Mouse (Mus musculus) G1E (cell line): Measurements from ENCODE around the gene Snx21. TPM values are rescaled to one million over a fixed set of nuclear protein-coding genes. Genes with fewer than 3 reads are reported as not detected.

Source experiments
- ATAC-seq: 2 replicates; pipeline ENCODE4 v1.8.0; 2016; ENCODE audit warnings: mild to moderate bottlenecking; ENCODE audit not compliant: insufficient number of reproducible peaks, poor library complexity, low FRiP score, severe bottlenecking; ENCODE audit errors: extremely low read depth
- DNase-seq: peaks from one replicate; pipeline ENCODE4 v3.0.0; 2012; ENCODE audit warnings: low spot score
- H3K27me3 ChIP-seq: 2 replicates; pipeline ENCODE4 v1.6.1; 2012; ENCODE audit warnings: mild to moderate bottlenecking, low read length, inconsistent platforms; ENCODE audit not compliant: insufficient read depth
- H3K36me3 ChIP-seq: replicated peaks from 2 replicates; pipeline ENCODE3; 2012; ENCODE audit warnings: mild to moderate bottlenecking, inconsistent platforms
- H3K4me1 ChIP-seq: 2 replicates; pipeline ENCODE4 v1.6.1; 2012; ENCODE audit warnings: low read depth, low read length, inconsistent platforms, mixed read lengths; ENCODE audit not compliant: insufficient read depth
- H3K4me3 ChIP-seq: 2 replicates; pipeline ENCODE4 v1.5.1; 2012; ENCODE audit warnings: low read depth, mild to moderate bottlenecking, inconsistent platforms, low read length, moderate library complexity, mixed read lengths
- H3K9me3 ChIP-seq: replicated peaks from 2 replicates; pipeline ENCODE4 v1.6.1; 2012; ENCODE audit warnings: inconsistent platforms
- CTCF ChIP-seq: IDR thresholded peaks from 2 replicates; pipeline ENCODE4 v1.5.1; 2012; ENCODE audit warnings: low read depth, low read length, inconsistent platforms, mixed read lengths
- GATA1 ChIP-seq: IDR thresholded peaks from 2 replicates; pipeline ENCODE4 v1.6.1; 2012; ENCODE audit warnings: borderline replicate concordance, low read length, inconsistent platforms, mixed read lengths
- GATA2 ChIP-seq: IDR thresholded peaks from 2 replicates; pipeline ENCODE4 v1.6.1; 2012; ENCODE audit warnings: low read depth, low read length, inconsistent platforms, borderline replicate concordance
- POLR2AphosphoS5 ChIP-seq: IDR thresholded peaks from 2 replicates; pipeline ENCODE4 v1.6.1; 2012; ENCODE audit warnings: low read depth, low read length, inconsistent platforms; ENCODE audit not compliant: insufficient replicate concordance
- TAL1 ChIP-seq: conservative IDR thresholded peaks from 2 replicates; pipeline ENCODE4 v1.6.1; 2012; ENCODE audit warnings: low read depth, low read length, inconsistent platforms, mixed read lengths
- polyA plus RNA-seq: library from polyadenylated mRNA; stranded (reverse); fragments of >175 nt; gene quantifications from 2 replicates; pipeline ENCODE4 v1.2.3, GENCODE M21; 2012
- total RNA-seq, 2 experiments: library from RNA; stranded (forward) in 1 of 2; stranded (reverse) in 1 of 2; fragments of 200-1000 nt in 1 of 2; fragments of >200 nt in 1 of 2; fragmentation: Nextera tagmentation in 1 of 2; gene quantifications; 2 replicates each; pipeline ENCODE4 v1.2.3; 2014 to 2017

The Snx21 gene
- total and polyA plus RNA-seq, 3 experiments: 1.3 to 4.7 (median 3.5) TPM

DNA sequence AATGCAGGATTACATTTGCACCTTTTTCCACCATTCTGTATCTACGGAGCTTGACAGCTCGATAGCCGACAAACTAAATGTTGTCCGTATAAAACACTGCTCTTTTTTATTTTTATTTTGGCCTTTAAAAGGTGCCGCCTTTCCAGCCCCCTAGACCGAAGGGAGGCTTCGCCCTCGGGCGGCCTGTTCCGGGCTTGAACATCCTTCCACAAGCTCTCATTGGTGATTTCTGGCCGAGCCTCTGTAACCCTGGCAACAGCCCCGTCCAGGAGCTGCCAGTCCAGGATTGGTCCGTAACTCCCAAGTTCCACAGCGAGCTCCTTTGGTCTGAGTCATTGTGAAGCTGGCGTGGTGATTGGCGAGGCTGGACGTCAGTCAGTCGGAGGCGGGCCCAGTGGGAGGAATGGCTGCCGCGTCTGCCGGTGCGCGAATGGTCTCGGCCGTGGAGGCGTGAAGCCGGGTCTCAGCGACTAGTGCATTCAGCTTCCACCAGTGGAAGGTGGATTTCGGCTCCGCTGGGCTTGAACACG is 37.1 kb downstream of the Snx21 start, which contains the start of gene Zswim1:
Gene Zswim1, plus strand, starts transcription at position 51 of the 530 bp plus-strand sequence.
- DNase-seq: peak; percentile 98
- TF ChIP-seq GATA1: no peak
- no peak for TF ChIP-seq POLR2AphosphoS5
- TF ChIP-seq CTCF: no peak
- no peak for TF ChIP-seq TAL1
- TF ChIP-seq GATA2: no peak
- no peaks in the 10 kb centered on the region for H3K9me3 ChIP-seq
- H3K4me1 ChIP-seq: peaks cover 23% of the 10 kb centered on the region
- H3K36me3 ChIP-seq: peaks cover 73% of the 10 kb centered on the region
- peak; percentile 100 for ATAC-seq
- peak within 1 kb of the TSS; percentile 88 for H3K4me3 ChIP-seq
- no peaks in the 10 kb centered on the region for H3K27me3 ChIP-seq

DNA sequence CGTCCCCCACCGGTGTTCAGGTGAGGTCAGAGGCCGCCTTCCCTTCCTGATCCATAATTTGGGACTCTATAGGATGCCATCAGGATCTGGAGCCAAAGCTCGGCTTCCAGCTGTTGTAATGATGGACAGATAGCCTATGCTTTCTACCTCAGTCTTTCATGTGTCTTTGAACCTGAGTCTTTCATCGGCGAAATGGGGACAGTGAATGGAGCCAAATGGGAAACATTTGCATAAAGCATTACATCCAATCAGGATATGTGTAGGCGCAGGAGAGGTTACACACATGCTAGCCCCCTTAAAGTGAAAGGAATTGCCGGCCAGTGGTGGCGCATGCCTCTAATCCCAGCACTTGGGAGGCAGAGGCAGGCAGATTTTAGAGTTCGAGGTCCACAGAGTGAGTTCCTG is 37.6 kb downstream of the Snx21 start:
- TF ChIP-seq GATA2 (no peak), CTCF (no peak), POLR2AphosphoS5 (no peak), TAL1 (no peak), GATA1 (no peak)
- peaks cover 75% of the 10 kb centered on the region for H3K36me3 ChIP-seq
- ATAC-seq (peak; percentile 42; the same call in 1 of the 2 replicates), DNase-seq (peak; percentile 52)
- H3K27me3 ChIP-seq: no peaks in the 10 kb centered on the region
- peak overlapping the region; percentile 88 for H3K4me3 ChIP-seq
- peaks cover 23% of the 10 kb centered on the region for H3K4me1 ChIP-seq
- H3K9me3 ChIP-seq: no peaks in the 10 kb centered on the region

DNA sequence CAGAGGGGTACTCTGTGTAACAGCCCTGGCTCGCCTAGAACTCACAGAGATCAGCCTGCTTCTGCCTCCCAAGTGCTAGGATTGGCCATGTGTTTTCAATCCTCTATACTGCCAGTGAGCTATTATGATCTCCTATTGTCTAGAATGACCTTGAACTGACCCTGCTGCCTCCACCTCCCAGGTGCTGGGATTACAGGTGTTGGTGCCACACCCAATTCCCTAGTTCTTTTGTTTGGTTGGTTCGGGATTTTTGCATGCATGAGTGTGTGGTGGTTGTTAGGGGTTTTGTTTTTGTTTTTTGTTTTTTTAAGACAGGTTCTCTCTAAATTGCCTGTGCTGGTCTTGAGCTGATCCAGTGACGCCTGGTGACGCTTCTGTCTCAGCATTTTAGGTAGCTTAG is 38.3 kb downstream of the Snx21 start:
- no peak for TF ChIP-seq CTCF
- TF ChIP-seq GATA1: no peak
- no peak for TF ChIP-seq TAL1
- no peak for TF ChIP-seq GATA2
- TF ChIP-seq POLR2AphosphoS5: no peak
- no peak for ATAC-seq
- no peak for DNase-seq
- Histone ChIP-seq H3K4me3 (no peak overlapping the region; the same call in 1 of the 2 replicates), H3K27me3 (no peaks in the 10 kb centered on the region), H3K4me1 (peaks cover 23% of the 10 kb centered on the region), H3K9me3 (no peaks in the 10 kb centered on the region), H3K36me3 (peaks cover 80% of the 10 kb centered on the region)

DNA sequence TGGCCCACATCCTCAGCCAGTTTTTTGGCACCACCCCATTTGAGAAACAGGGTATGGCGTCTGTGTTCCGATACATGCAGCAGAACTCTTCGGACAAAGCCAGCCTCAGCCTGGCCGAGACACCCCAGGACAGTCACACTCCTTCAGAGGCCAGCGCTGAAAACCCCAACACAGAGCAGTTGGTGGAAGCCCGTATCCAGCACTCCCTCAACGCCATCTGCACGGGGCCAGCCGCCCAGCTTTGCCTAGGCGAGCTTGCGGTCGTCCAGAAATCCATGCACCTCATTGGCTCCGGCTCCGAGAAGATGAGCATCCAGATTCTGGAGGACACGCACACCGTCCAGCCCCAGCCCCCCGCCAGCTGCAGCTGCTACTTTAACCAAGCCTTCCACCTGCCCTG is 39.9 kb downstream of the Snx21 start:
- H3K9me3 ChIP-seq: no peaks in the 10 kb centered on the region
- no peak overlapping the region for H3K4me3 ChIP-seq
- ATAC-seq: no peak
- H3K4me1 ChIP-seq: peaks cover 23% of the 10 kb centered on the region
- no peak for DNase-seq
- TF ChIP-seq GATA1 (no peak), CTCF (no peak), TAL1 (no peak), GATA2 (no peak), POLR2AphosphoS5 (no peak)
- H3K36me3 ChIP-seq: peaks cover 68% of the 10 kb centered on the region
- H3K27me3 ChIP-seq: no peaks in the 10 kb centered on the region

DNA sequence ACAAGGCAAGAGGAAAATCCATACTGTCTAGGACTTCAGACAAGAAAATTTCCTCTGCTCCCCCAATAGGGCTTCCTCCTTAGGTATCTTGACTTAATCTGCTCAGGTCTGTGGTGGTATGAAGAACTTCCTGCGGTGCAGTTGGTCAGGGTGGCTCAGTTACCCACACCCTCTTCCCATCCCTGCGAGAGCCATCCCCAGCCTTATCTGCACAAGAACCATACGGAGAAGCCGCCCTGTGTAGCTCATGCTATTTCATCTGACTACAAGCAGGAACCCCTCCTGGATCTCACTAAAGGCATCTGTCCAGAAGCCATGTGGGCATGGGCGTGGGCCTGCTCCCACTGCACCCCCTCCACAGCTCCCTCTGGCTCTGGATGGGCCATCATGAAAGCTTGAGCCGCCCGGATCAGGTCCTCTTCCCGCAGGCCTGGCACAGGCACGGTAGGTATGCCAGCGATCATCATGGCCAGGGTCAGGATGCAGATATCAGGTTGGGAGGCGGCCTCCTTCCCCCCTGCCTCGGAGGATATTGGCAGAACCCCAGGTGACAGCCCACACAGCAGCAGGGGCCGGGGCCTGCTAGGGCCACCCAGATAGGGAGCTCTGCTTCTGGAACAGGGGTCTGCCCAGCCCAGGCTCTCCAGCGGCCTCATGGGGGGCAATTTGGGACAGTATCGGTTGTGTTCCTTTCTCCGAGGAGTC is 41.7 kb downstream of the Snx21 start:
- Histone ChIP-seq H3K4me3 (no peak overlapping the region), H3K9me3 (no peaks in the 10 kb centered on the region), H3K36me3 (peaks cover 54% of the 10 kb centered on the region), H3K4me1 (peaks cover 16% of the 10 kb centered on the region), H3K27me3 (no peaks in the 10 kb centered on the region; the same call in 1 of the 2 replicates)
- TF ChIP-seq GATA2 (no peak), CTCF (no peak)
- ATAC-seq: no peak
- no peak for DNase-seq

DNA sequence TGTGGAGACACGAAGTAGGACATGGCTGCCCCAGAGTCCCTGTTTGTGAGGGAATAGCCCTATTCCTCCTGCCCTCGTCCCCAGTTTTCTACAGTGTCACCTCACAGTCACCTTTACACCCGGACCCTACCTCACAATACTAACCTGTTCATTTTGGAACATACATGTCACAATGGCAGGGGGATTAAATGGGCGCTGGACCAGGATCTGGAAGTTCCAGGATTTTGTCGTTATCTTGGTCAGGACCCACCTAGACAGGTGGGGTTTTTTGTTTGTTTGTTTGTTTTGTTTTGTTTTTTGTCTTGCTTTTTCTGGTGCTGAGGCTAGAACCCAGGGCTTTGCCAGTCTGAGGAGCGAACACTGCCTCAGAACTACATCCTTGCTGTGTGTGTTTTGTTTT is 42.8 kb downstream of the Snx21 start, which contains the start of gene Spata25:
Gene Spata25, minus strand, starts transcription at position 101 of the 400 bp plus-strand sequence.
- Histone ChIP-seq H3K9me3 (no peaks in the 10 kb centered on the region), H3K4me3 (no peak within 1 kb of the TSS), H3K27me3 (no peaks in the 10 kb centered on the region; the same call in 1 of the 2 replicates), H3K4me1 (peaks cover 20% of the 10 kb centered on the region), H3K36me3 (peaks cover 54% of the 10 kb centered on the region)
- TF ChIP-seq POLR2AphosphoS5: no peak
- no peak for TF ChIP-seq GATA2
- no peak for TF ChIP-seq TAL1
- no peak for TF ChIP-seq CTCF
- no peak for TF ChIP-seq GATA1
- ATAC-seq (no peak), DNase-seq (no peak)
